Comparison of ENCODE assay signal across 21 mouse cellular contexts in genomic region chr13:51127906-51128305, GRCm38 (mm10). TPM values are rescaled to one million over a fixed set of nuclear protein-coding genes. Genes with fewer than 3 reads are reported as not detected.
DNase-seq lines count a peak whose midpoint lies in the region; ATAC-seq and TF ChIP-seq lines count a peak whose summit lies in the region.
"Had no signal": no experiment of that assay in that cellular context is flagged by ENCODE, and none has a peak within 500 bp of the region (broad histone marks: within the 10 kb centered on the region; RNA-seq: fewer than 3 reads in every experiment).

No protein-coding gene starts in this region.

- peaks cover 18% of the 10 kb centered on the region; the same call in 1 of the 2 replicates for H3K4me1 ChIP-seq in lung, embryonic 15.5 days
- H3K4me1 ChIP-seq in E14TG2a.4 (replicated peaks; ENCODE audit: low read depth, low read length) (peaks cover 99% of the 10 kb centered on the region), G1E (ENCODE audit: insufficient read depth, low read depth, low read length) (peaks cover 68% of the 10 kb centered on the region)

- H3K4me3 ChIP-seq in lung, embryonic 15.5 days: no peak overlapping the region
- peak overlapping the region; percentile 39; the same call in 1 of the 2 replicates for H3K4me3 ChIP-seq in E14TG2a.4 (replicated peaks; ENCODE audit: low read length)
- no peak overlapping the region; the same call in 1 of the 2 replicates for H3K4me3 ChIP-seq in G1E (ENCODE audit: low read depth, low read length)
- H3K4me3 ChIP-seq: embryonic facial prominence, embryonic 10.5 days; forebrain, embryonic 13.5 days; hindbrain, embryonic 10.5 days had no signal

- H3K9ac ChIP-seq in lung, embryonic 15.5 days: no peak overlapping the region
- H3K9ac ChIP-seq: forebrain, embryonic 13.5 days; forebrain, postnatal 0 days; hindbrain, embryonic 14.5 days had no signal

- H3K27me3 ChIP-seq in lung, embryonic 15.5 days: no peaks in the 10 kb centered on the region
- H3K27me3 ChIP-seq in E14TG2a.4 (ENCODE audit: insufficient read depth, low read length) (no peaks in the 10 kb centered on the region), G1E (ENCODE audit: insufficient read depth, low read length) (no peaks in the 10 kb centered on the region)
- H3K27me3 ChIP-seq: forebrain, embryonic 13.5 days had no signal

- 69% methylated on average over 2 of the region's 2 CpGs for WGBS in lung, embryonic 15.5 days

- no peak overlapping the region for H3K4me2 ChIP-seq in lung, embryonic 15.5 days
- H3K4me2 ChIP-seq: forebrain, embryonic 13.5 days; hindbrain, embryonic 14.5 days had no signal

- TF ChIP-seq CTCF in E14TG2a.4 (conservative IDR thresholded peaks at IDR 0.05; ENCODE audit: low read length) (no peak), G1E (IDR thresholded peaks at IDR 0.05; ENCODE audit: low read depth, low read length) (no peak)

- ATAC-seq in lung, embryonic 15.5 days (ENCODE audit: borderline replicate concordance, extremely low read depth, low FRiP score, low TSS enrichment): no peak
- peak; percentile 23; the same call in 1 of the 2 replicates for ATAC-seq in G1E (ENCODE audit: extremely low read depth, insufficient number of reproducible peaks, low FRiP score, poor library complexity, severe bottlenecking)
- peak; percentile 81 for ATAC-seq in megakaryocyte, adult 5-6 weeks (ENCODE audit: poor library complexity, severe bottlenecking)
- ATAC-seq: CD4-positive, CD25-positive, alpha-beta regulatory T cell, adult 4 months; forebrain, embryonic 13.5 days; forebrain, postnatal 0 days had no signal

- H3K9me3 ChIP-seq in lung, embryonic 15.5 days: no peaks in the 10 kb centered on the region
- H3K9me3 ChIP-seq in E14TG2a.4 (ENCODE audit: low read length): no peaks in the 10 kb centered on the region
- no peaks in the 10 kb centered on the region for H3K9me3 ChIP-seq in G1E (replicated peaks)
- H3K9me3 ChIP-seq: embryonic facial prominence, embryonic 10.5 days; forebrain, embryonic 13.5 days; hindbrain, embryonic 10.5 days had no signal

- peak overlapping the region; percentile 32 for H3K27ac ChIP-seq in lung, embryonic 15.5 days
- H3K27ac ChIP-seq: embryonic facial prominence, embryonic 10.5 days; forebrain, embryonic 13.5 days; hindbrain, embryonic 10.5 days; hindbrain, embryonic 14.5 days had no signal

- H3K36me3 ChIP-seq in lung, embryonic 15.5 days: peaks cover 37% of the 10 kb centered on the region; the same call in 1 of the 2 replicates
- H3K36me3 ChIP-seq in E14TG2a.4 (ENCODE audit: insufficient read depth, low read length): peaks cover 82% of the 10 kb centered on the region
- peaks cover 85% of the 10 kb centered on the region for H3K36me3 ChIP-seq in G1E (replicated peaks)

- DNase-seq in lung, postnatal 4 days: no peak
- DNase-seq in G1E (ENCODE audit: low spot score): no peak
- no peak for DNase-seq in right cerebral cortex, postnatal 25 days
- DNase-seq in right cerebral cortex, adult 18-20 months: no peak
- no peak for DNase-seq in cerebellum, adult 9-10 months
- DNase-seq: adrenal gland, postnatal 14 days; B cell, adult 2 months; cerebellum, adult 11-12 months; cerebellum, adult 9-11 months; cerebellum, postnatal 36 days; forebrain, postnatal 0 days; gastrocnemius, postnatal 14 days had no signal

RNA-seq across cellular contexts. Expression of gene Spin1, which starts 27.2 kb away (rescaled TPM):
- polyA plus RNA-seq in lung, embryonic 15.5 days (2015; fragmentation: Nextera tagmentation; extraction: Ambion mirVana): 85.7 and 87.5 TPM in 2 replicates
- total RNA-seq in G1E (2014; fragmentation: Nextera tagmentation) (49.7 and 51.6 TPM in 2 replicates), G1E (2017) (51.3 and 57.0 TPM in 2 replicates)
- polyA plus RNA-seq in G1E (2012): 8.0 and 9.7 TPM in 2 replicates
- 33.9 and 37.5 TPM in 2 replicates for total RNA-seq in megakaryocyte, adult 5-6 weeks (2015)
- 39.0 and 39.2 TPM in 2 replicates for total RNA-seq in megakaryocyte, adult 5-6 weeks (2017)

RNA-seq across cellular contexts. Expression of gene Nxnl2, which starts 42.9 kb away (rescaled TPM):
- polyA plus RNA-seq in lung, embryonic 15.5 days (2015; fragmentation: Nextera tagmentation; extraction: Ambion mirVana): 2.8 and 3.3 TPM in 2 replicates
- total RNA-seq in G1E (2014; fragmentation: Nextera tagmentation) (not detected in 2 replicates), G1E (2017) (0.05 and 0.12 TPM in 2 replicates)
- 0.04 TPM in 1 of 2 replicates, not detected in the other for polyA plus RNA-seq in G1E (2012)
- 1.2 TPM in 1 of 2 replicates, not detected in the other for total RNA-seq in megakaryocyte, adult 5-6 weeks (2015)
- 0.29 and 0.33 TPM in 2 replicates for total RNA-seq in megakaryocyte, adult 5-6 weeks (2017)
- total RNA-seq: gastrocnemius, adult 18-20 months had no signal
